Mouse (Mus musculus) lung, adult 10 weeks (tissue): ENCODE results near the gene Ppp1r3d. TPM values are rescaled to one million over a fixed set of nuclear protein-coding genes. Genes with fewer than 3 reads are reported as not detected.

Source experiments
- polyA plus RNA-seq: library from polyadenylated mRNA; stranded (reverse); fragments of 350-450 nt; fragmentation: Illumina TruSeq; extraction: RNeasy Lipid Tissue Mini Kit (QIAGEN cat#74804); gene quantifications from one replicate; pipeline ENCODE4 v1.2.3, GENCODE M21; 2014; ENCODE audit warnings: low read depth, low replicate concordance; ENCODE audit not compliant: insufficient read depth

Ppp1r3d gene
- 2.1 TPM for polyA plus RNA-seq

GRCm38 (mm10) chr2:178414261-178415149 is at the start of gene Ppp1r3d, which contains the start of gene Fam217b:
Gene Ppp1r3d (minus strand): TSS chr2:178414472.
Gene Fam217b (plus strand): TSS chr2:178414524.

GRCm38 (mm10) chr2:178430231-178430630 is 16.0 kb upstream of the Ppp1r3d start, which contains the start of gene Cdh26:
Gene Cdh26 (plus strand): TSS chr2:178430531.

GRCm38 (mm10) chr2:178407053-178407815 is 7.0 kb downstream of the Ppp1r3d start, which contains the start of gene Sycp2:
Gene Sycp2 (minus strand): TSS chr2:178407685.

Other genes with a start within 250 kb of the Ppp1r3d start
- 0.04 TPM for gene Sycp2, start 6.8 kb downstream of the Ppp1r3d start, polyA plus RNA-seq
- gene Fam217b, start 52 bp upstream of the Ppp1r3d start, polyA plus RNA-seq: 2.3 TPM
- gene Cdh26, start 16.1 kb upstream of the Ppp1r3d start, polyA plus RNA-seq: 0.85 TPM